In the genomic region with DNA sequence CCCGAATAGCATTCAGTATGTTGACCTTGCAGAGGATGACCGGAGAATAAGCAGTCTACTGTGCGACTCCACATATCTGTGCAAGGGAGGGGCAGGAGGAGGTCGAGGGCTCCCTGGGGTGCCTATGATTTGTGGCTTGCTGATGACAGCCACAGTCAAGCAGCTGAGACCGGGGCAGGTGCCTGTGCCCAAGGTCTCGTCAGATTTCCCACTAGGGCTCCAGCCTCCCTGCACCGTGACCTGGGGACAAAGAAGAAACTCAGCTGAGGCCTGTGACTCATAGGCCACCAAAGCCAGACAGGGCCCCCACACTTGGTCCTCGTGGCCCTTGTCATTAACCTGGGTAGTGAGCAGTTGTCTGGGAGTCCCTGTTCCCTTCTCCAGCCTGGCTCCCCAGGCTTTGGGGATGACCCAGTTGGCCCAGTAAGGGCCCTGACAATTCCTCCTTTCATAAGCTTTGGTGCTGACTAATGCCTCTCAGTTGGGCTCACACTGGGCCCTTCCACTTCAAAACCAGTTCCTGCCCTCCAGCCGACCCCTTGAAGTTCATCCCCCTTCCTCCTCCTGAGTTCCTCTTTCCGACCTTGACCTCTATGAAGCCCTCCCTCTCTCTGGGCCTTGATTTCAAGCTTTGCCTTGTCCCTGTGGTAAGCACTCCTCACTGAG, we compare ENCODE assay signal across 13 mouse cellular contexts. TPM values are rescaled to one million over a fixed set of nuclear protein-coding genes. Genes with fewer than 3 reads are reported as not detected.
DNase-seq lines count a peak whose midpoint lies in the region; ATAC-seq and TF ChIP-seq lines count a peak whose summit lies in the region.
"Had no signal": no experiment of that assay in that cellular context is flagged by ENCODE, and none has a peak within 500 bp of the region (broad histone marks: within the 10 kb centered on the region; RNA-seq: fewer than 3 reads in every experiment).

No protein-coding gene starts in this region.

- no peaks in the 10 kb centered on the region for H3K36me3 ChIP-seq in neural tube, embryonic 12.5 days
- no peaks in the 10 kb centered on the region for H3K36me3 ChIP-seq in neural tube, embryonic 15.5 days
- no peaks in the 10 kb centered on the region for H3K36me3 ChIP-seq in heart, embryonic 14.5 days (ENCODE audit: control insufficient read depth, insufficient read depth, low read length)
- no peaks in the 10 kb centered on the region for H3K36me3 ChIP-seq in myocyte (ENCODE audit: control insufficient read depth, insufficient read depth)
- H3K36me3 ChIP-seq: forebrain, embryonic 12.5 days had no signal

- peak; percentile 34 for DNase-seq in adrenal gland, postnatal 25 days
- no peak for DNase-seq in gastrocnemius, adult 8-10 months (ENCODE audit: low spot score in 2 of 2)
- no peak for DNase-seq in kidney, postnatal 10 days
- DNase-seq: gastrocnemius, postnatal 14 days; kidney, postnatal 25 days had no signal

- TF ChIP-seq POLR2A in myocyte (IDR thresholded peaks at IDR 0.05; ENCODE audit: insufficient read length, low read depth) = no peak

- 0 out of 2 replicates have a peak, but pooled peaks have one; percentile 17 for ATAC-seq in neural tube, embryonic 12.5 days (ENCODE audit: low FRiP score, low read depth)
- ATAC-seq in neural tube, embryonic 15.5 days (ENCODE audit: low FRiP score) = no peak
- peak; percentile 55 for ATAC-seq in heart, embryonic 14.5 days (ENCODE audit: insufficient number of reproducible peaks, insufficient read depth, low FRiP score, low read depth)
- ATAC-seq: Patski had no signal

- H3K9me3 ChIP-seq in neural tube, embryonic 12.5 days = no peaks in the 10 kb centered on the region
- no peaks in the 10 kb centered on the region for H3K9me3 ChIP-seq in neural tube, embryonic 15.5 days (replicated peaks)
- no peaks in the 10 kb centered on the region for H3K9me3 ChIP-seq in heart, embryonic 14.5 days (ENCODE audit: control insufficient read depth, low read length)
- H3K9me3 ChIP-seq: forebrain, embryonic 12.5 days had no signal

- H3K9ac ChIP-seq in neural tube, embryonic 12.5 days = no peak overlapping the region
- no peak overlapping the region for H3K9ac ChIP-seq in neural tube, embryonic 15.5 days (replicated peaks)
- no peak overlapping the region for H3K9ac ChIP-seq in heart, embryonic 14.5 days (ENCODE audit: low read length)
- H3K9ac ChIP-seq: forebrain, embryonic 12.5 days had no signal

- H3K27me3 ChIP-seq in neural tube, embryonic 12.5 days (replicated peaks) = no peaks in the 10 kb centered on the region
- H3K27me3 ChIP-seq in neural tube, embryonic 15.5 days (replicated peaks) = no peaks in the 10 kb centered on the region
- H3K27me3 ChIP-seq in heart, embryonic 14.5 days (ENCODE audit: control insufficient read depth, insufficient read depth, low read length) = no peaks in the 10 kb centered on the region
- no peaks in the 10 kb centered on the region for H3K27me3 ChIP-seq in myocyte (ENCODE audit: control insufficient read depth, insufficient read depth, insufficient read length)
- H3K27me3 ChIP-seq: Patski had no signal

- no peak overlapping the region for H3ac ChIP-seq in myocyte (ENCODE audit: control insufficient read depth, insufficient read length)

- H3K4me2 ChIP-seq in neural tube, embryonic 12.5 days (replicated peaks) = no peak overlapping the region
- no peak overlapping the region for H3K4me2 ChIP-seq in neural tube, embryonic 15.5 days
- H3K4me2 ChIP-seq in heart, embryonic 14.5 days (ENCODE audit: low read length) = no peak overlapping the region
- H3K4me2 ChIP-seq in myocyte (ENCODE audit: low read depth) = peak overlapping the region; percentile 54
- H3K4me2 ChIP-seq: forebrain, embryonic 12.5 days had no signal

- H3K79me2 ChIP-seq in myocyte (ENCODE audit: control insufficient read depth, insufficient read depth) = no peaks in the 10 kb centered on the region

- H3K4me3 ChIP-seq in neural tube, embryonic 12.5 days = no peak overlapping the region
- H3K4me3 ChIP-seq in neural tube, embryonic 15.5 days (replicated peaks) = no peak overlapping the region
- H3K4me3 ChIP-seq in heart, embryonic 14.5 days (ENCODE audit: control insufficient read depth in 1 of 2, insufficient read depth in 1 of 2, low read depth in 1 of 2, low read length in 2 of 2) = no peak overlapping the region
- H3K4me3 ChIP-seq in myocyte = no peak overlapping the region
- H3K4me3 ChIP-seq: forebrain, embryonic 12.5 days had no signal

- WGBS in neural tube, embryonic 12.5 days = 49% methylated on average over 10 of the region's 10 CpGs
- WGBS in neural tube, embryonic 15.5 days = 49% methylated on average over 10 of the region's 10 CpGs
- 30% methylated on average over 10 of the region's 10 CpGs for WGBS in heart, embryonic 14.5 days

- H3K4me1 ChIP-seq in neural tube, embryonic 12.5 days = peaks cover 11% of the 10 kb centered on the region; the same call in 1 of the 2 replicates
- peaks cover 9% of the 10 kb centered on the region; the same call in 1 of the 2 replicates for H3K4me1 ChIP-seq in neural tube, embryonic 15.5 days
- peaks cover 63 to 71% of the 10 kb centered on the region in 2 experiments for H3K4me1 ChIP-seq in heart, embryonic 14.5 days (ENCODE audit: control insufficient read depth in 2 of 2, insufficient read depth in 2 of 2, low read length in 2 of 2)

- no peak overlapping the region for H3K27ac ChIP-seq in neural tube, embryonic 12.5 days
- no peak overlapping the region for H3K27ac ChIP-seq in neural tube, embryonic 15.5 days (replicated peaks)
- H3K27ac ChIP-seq in heart, embryonic 14.5 days (replicated peaks in 1 of 2; ENCODE audit: control insufficient read depth in 1 of 2, insufficient read depth in 1 of 2, low read depth in 2 of 2, low read length in 2 of 2) = peak overlapping the region; percentile 84 to 87
- H3K27ac ChIP-seq: forebrain, embryonic 12.5 days had no signal

TF ChIP-seq in myocyte, 11 proteins besides CTCF, POLR2A, EP300 and RAD21:
- TF ChIP-seq TCF3 (IDR thresholded peaks at IDR 0.05; ENCODE audit: insufficient read length, low read depth) = peak; percentile 92
- peak; percentile 71 for TF ChIP-seq TCF12 (IDR thresholded peaks at IDR 0.05; ENCODE audit: insufficient read depth, poor library complexity, severe bottlenecking)
- no peak for TF ChIP-seq USF1 (IDR thresholded peaks at IDR 0.05; ENCODE audit: low read depth)
- peak; percentile 91 to 98 (median 92) for TF ChIP-seq MYOG (IDR thresholded peaks at IDR 0.05; ENCODE audit: control insufficient read depth in 1 of 3, insufficient read depth in 1 of 3, insufficient read length in 2 of 3, low read depth in 2 of 3)
- TF ChIP-seq MYOD1 (IDR thresholded peaks at IDR 0.05; ENCODE audit: control insufficient read depth in 1 of 3, insufficient read length in 2 of 3, low read depth in 2 of 3) = peak; percentile 83 to 97 (median 94)

RNA-seq across cellular contexts. Expression of gene Lif, which starts 39.4 kb away (rescaled TPM):
- polyA plus RNA-seq in neural tube, embryonic 12.5 days (2016; fragmentation: Nextera tagmentation; extraction: Ambion mirVana) = not detected in 2 replicates
- 0.04 and 0.11 TPM in 2 replicates for polyA plus RNA-seq in neural tube, embryonic 15.5 days (2015; fragmentation: Nextera tagmentation; extraction: Ambion mirVana)
- total RNA-seq in adrenal gland, postnatal 25 days (2021) = 0.09 TPM in 1 of 2 replicates, not detected in the other
- polyA plus RNA-seq in heart, embryonic 14.5 days (2014; fragmentation: Nextera tagmentation; extraction: Ambion mirVana) = 0.24 TPM in 1 of 2 replicates, not detected in the other
- polyA plus RNA-seq in myocyte (2012; fragmentation: generic; extraction: Trizol) = 5.2 TPM
- under 1 TPM in 2 of 4 experiments, not detected in 2; 0.19 to 0.22 TPM for total RNA-seq in gastrocnemius, adult 8-10 months (2022)
- polyA plus RNA-seq: forebrain, embryonic 12.5 days; liver, embryonic 16.5 days; neural tube, embryonic 14.5 days had no signal

Comparison
In these comparisons a context has a peak if more than half of its experiments do, and no peak if none do; other contexts are left out.
1. H3K27ac ChIP-seq: peak in heart, embryonic 14.5 days (2 of 2); none in neural tube, embryonic 12.5 days (single experiment) and neural tube, embryonic 15.5 days (single experiment).